Mouse (Mus musculus) cerebellum, adult 9-11 months (tissue): Measurements from ENCODE around the gene Snx10.

Source experiments
- DNase-seq: peaks from one replicate; pipeline ENCODE4 v3.0.0; 2022

Gene Snx10

GRCm38 (mm10) chr6:51535571-51535970 is 11.9 kb downstream of the Snx10 start:
- no peak for DNase-seq

- no peak for DNase-seq
Measured at GRCm38 (mm10) chr6:51540525-51540924, 16.8 kb downstream of the Snx10 start.

GRCm38 (mm10) chr6:51541422-51541821 is 17.7 kb downstream of the Snx10 start:
- DNase-seq, result no peak

- DNase-seq, result no peak
Measured at GRCm38 (mm10) chr6:51542147-51542546, 18.4 kb downstream of the Snx10 start.

- DNase-seq, result no peak
Measured at GRCm38 (mm10) chr6:51543639-51544117, 20.0 kb downstream of the Snx10 start.

GRCm38 (mm10) chr6:51544118-51544681 is 20.5 kb downstream of the Snx10 start:
- DNase-seq, result no peak

- DNase-seq, result no peak
Measured at GRCm38 (mm10) chr6:51545219-51545859, 21.6 kb downstream of the Snx10 start.

- no peak for DNase-seq
Measured at GRCm38 (mm10) chr6:51546085-51546484, 22.4 kb downstream of the Snx10 start.

GRCm38 (mm10) chr6:51548757-51549156 is 25.1 kb downstream of the Snx10 start:
- DNase-seq, result no peak

- DNase-seq, result no peak
Measured at GRCm38 (mm10) chr6:51551267-51551802, 27.6 kb downstream of the Snx10 start.

GRCm38 (mm10) chr6:51556562-51556961 is 32.9 kb downstream of the Snx10 start:
- DNase-seq, result no peak

- DNase-seq, result no peak
Measured at GRCm38 (mm10) chr6:51558311-51558710, 34.6 kb downstream of the Snx10 start.

- peak; percentile 43 for DNase-seq
Measured at GRCm38 (mm10) chr6:51566771-51567680, 43.3 kb downstream of the Snx10 start.

- DNase-seq, result no peak
Measured at GRCm38 (mm10) chr6:51569086-51569485, 45.4 kb downstream of the Snx10 start.

GRCm38 (mm10) chr6:51573136-51573535 is 49.4 kb downstream of the Snx10 start:
- no peak for DNase-seq

- no peak for DNase-seq
Measured at GRCm38 (mm10) chr6:51574132-51574531, 50.4 kb downstream of the Snx10 start.

GRCm38 (mm10) chr6:51578415-51578814 is 54.7 kb downstream of the Snx10 start:
- DNase-seq, result no peak

- DNase-seq, result peak; percentile 76
Measured at GRCm38 (mm10) chr6:51580040-51580680, 56.5 kb downstream of the Snx10 start.

- no peak for DNase-seq
Measured at GRCm38 (mm10) chr6:51581418-51581817, 57.7 kb downstream of the Snx10 start.

- DNase-seq, result no peak
Measured at GRCm38 (mm10) chr6:51582051-51582450, 58.4 kb downstream of the Snx10 start.

GRCm38 (mm10) chr6:51585980-51586379 is 62.3 kb downstream of the Snx10 start:
- peak; percentile 73 for DNase-seq

GRCm38 (mm10) chr6:51587266-51587665 is 63.6 kb downstream of the Snx10 start:
- DNase-seq, result no peak

- no peak for DNase-seq
Measured at GRCm38 (mm10) chr6:51591264-51591663, 67.6 kb downstream of the Snx10 start.
